Mouse (Mus musculus) ES-Bruce4 (cell line): Measurements from ENCODE around the gene Slc30a4. TPM values are rescaled to one million over a fixed set of nuclear protein-coding genes. Genes with fewer than 3 reads are reported as not detected.
A peak's percentile ranks its signal among the peaks of the same experiment; 100 is the strongest.

Experiments
- H3K27ac ChIP-seq: 2 replicates; pipeline ENCODE4 v1.5.1; 2012; ENCODE audit warnings: low read length, inconsistent platforms; ENCODE audit not compliant: insufficient read depth
- H3K27me3 ChIP-seq: 2 replicates; pipeline ENCODE4 v1.6.1; 2012; ENCODE audit warnings: mild to moderate bottlenecking, low read length, inconsistent platforms; ENCODE audit not compliant: control insufficient read depth, poor library complexity, insufficient read depth, severe bottlenecking
- H3K36me3 ChIP-seq: 2 replicates; pipeline ENCODE4 v1.6.1; 2012; ENCODE audit warnings: inconsistent platforms, mild to moderate bottlenecking, low read length, moderate library complexity; ENCODE audit not compliant: control insufficient read depth, poor library complexity, insufficient read depth, severe bottlenecking
- H3K4me1 ChIP-seq: one replicate; pipeline ENCODE4 v1.8.1; 2011; ENCODE audit warnings: low read length; ENCODE audit not compliant: control insufficient read depth, insufficient read depth
- H3K4me3 ChIP-seq: 2 replicates; pipeline ENCODE4 v1.5.1; 2011; ENCODE audit warnings: low read depth, mild to moderate bottlenecking, low read length
- H3K9ac ChIP-seq: 2 replicates; pipeline ENCODE4 v1.6.1; 2012; ENCODE audit warnings: low read depth, mild to moderate bottlenecking, inconsistent platforms; ENCODE audit not compliant: poor library complexity, severe bottlenecking
- H3K9me3 ChIP-seq: replicated peaks from 2 replicates; pipeline ENCODE4 v1.6.1; 2012; ENCODE audit warnings: mild to moderate bottlenecking, low read length, inconsistent platforms; ENCODE audit not compliant: control insufficient read depth, poor library complexity, insufficient read depth, severe bottlenecking
- CTCF ChIP-seq: IDR thresholded peaks from one replicate; pipeline ENCODE4 v1.8.1; 2011; ENCODE audit warnings: low read depth, low read length
- EP300 ChIP-seq: IDR thresholded peaks from 2 replicates; pipeline ENCODE4 v1.6.1; 2011; ENCODE audit warnings: low read depth, low read length; ENCODE audit not compliant: insufficient read depth
- POLR2A ChIP-seq: IDR thresholded peaks from one replicate; pipeline ENCODE4 v1.8.1; 2011; ENCODE audit warnings: low read length; ENCODE audit not compliant: insufficient read depth
- polyA plus RNA-seq: library from polyadenylated mRNA; stranded (reverse); fragments of >200 nt; gene quantifications from 2 replicates; pipeline ENCODE4 v1.2.4, GENCODE M21; 2011; ENCODE audit warnings: low read depth; ENCODE audit not compliant: missing spikeins, insufficient read depth, insufficient read length

The Slc30a4 gene
- polyA plus RNA-seq, 1 experiment, result 9.6 TPM

- Histone ChIP-seq H3K9me3 (no peaks in the 10 kb centered on the region), H3K36me3 (no peaks in the 10 kb centered on the region), H3K27me3 (no peaks in the 10 kb centered on the region), H3K9ac (no peak overlapping the region), H3K27ac (no peak overlapping the region), H3K4me3 (no peak overlapping the region), H3K4me1 (no peaks in the 10 kb centered on the region)
- TF ChIP-seq POLR2A (no peak), CTCF (no peak), EP300 (no peak)
Measured at GRCm38 (mm10) chr2:122711911-122712310, 9.4 kb upstream of the Slc30a4 start.

GRCm38 (mm10) chr2:122709156-122709555 lies 6.7 kb upstream of the Slc30a4 start:
- no peaks in the 10 kb centered on the region for H3K36me3 ChIP-seq
- H3K9me3 ChIP-seq, result no peaks in the 10 kb centered on the region
- H3K9ac ChIP-seq, result no peak overlapping the region
- no peak overlapping the region for H3K4me3 ChIP-seq
- no peaks in the 10 kb centered on the region for H3K27me3 ChIP-seq
- TF ChIP-seq EP300 (no peak), POLR2A (no peak), CTCF (no peak)
- no peaks in the 10 kb centered on the region for H3K4me1 ChIP-seq
- H3K27ac ChIP-seq, result no peak overlapping the region

- no peak overlapping the region for H3K9ac ChIP-seq
- no peaks in the 10 kb centered on the region for H3K36me3 ChIP-seq
- H3K27me3 ChIP-seq, result no peaks in the 10 kb centered on the region; the same call in 1 of the 2 replicates
- TF ChIP-seq POLR2A (no peak), CTCF (no peak), EP300 (no peak)
- no peaks in the 10 kb centered on the region for H3K9me3 ChIP-seq
- no peak overlapping the region for H3K4me3 ChIP-seq
- H3K27ac ChIP-seq, result no peak overlapping the region
- H3K4me1 ChIP-seq, result no peaks in the 10 kb centered on the region
Measured at GRCm38 (mm10) chr2:122708080-122708479, 5.6 kb upstream of the Slc30a4 start.

GRCm38 (mm10) chr2:122704572-122704971 lies 2.1 kb upstream of the Slc30a4 start:
- Histone ChIP-seq H3K9me3 (no peaks in the 10 kb centered on the region), H3K4me3 (no peak overlapping the region), H3K36me3 (no peaks in the 10 kb centered on the region), H3K4me1 (no peaks in the 10 kb centered on the region), H3K27me3 (peaks cover 2% of the 10 kb centered on the region), H3K9ac (no peak overlapping the region), H3K27ac (no peak overlapping the region)
- TF ChIP-seq POLR2A (no peak), EP300 (no peak), CTCF (no peak)

- Histone ChIP-seq H3K9me3 (no peaks in the 10 kb centered on the region), H3K27ac (no peak overlapping the region), H3K4me3 (peak overlapping the region; percentile 65), H3K36me3 (no peaks in the 10 kb centered on the region), H3K27me3 (peaks cover 2% of the 10 kb centered on the region), H3K9ac (peak overlapping the region; percentile 89), H3K4me1 (no peaks in the 10 kb centered on the region)
- TF ChIP-seq EP300 (no peak), CTCF (no peak), POLR2A (no peak)
Measured at GRCm38 (mm10) chr2:122701871-122702180, 637 bp downstream of the Slc30a4 start.

- H3K36me3 ChIP-seq, result no peaks in the 10 kb centered on the region
- TF ChIP-seq POLR2A (no peak), CTCF (no peak), EP300 (no peak)
- H3K4me1 ChIP-seq, result no peaks in the 10 kb centered on the region
- H3K9me3 ChIP-seq, result no peaks in the 10 kb centered on the region
- no peak overlapping the region for H3K27ac ChIP-seq
- no peak overlapping the region for H3K4me3 ChIP-seq
- H3K9ac ChIP-seq, result no peak overlapping the region
- peaks cover 2% of the 10 kb centered on the region for H3K27me3 ChIP-seq
Measured at GRCm38 (mm10) chr2:122701012-122701411, 1.5 kb downstream of the Slc30a4 start.
